Comparison of ENCODE assay signal across 8 mouse cellular contexts in the genomic region with DNA sequence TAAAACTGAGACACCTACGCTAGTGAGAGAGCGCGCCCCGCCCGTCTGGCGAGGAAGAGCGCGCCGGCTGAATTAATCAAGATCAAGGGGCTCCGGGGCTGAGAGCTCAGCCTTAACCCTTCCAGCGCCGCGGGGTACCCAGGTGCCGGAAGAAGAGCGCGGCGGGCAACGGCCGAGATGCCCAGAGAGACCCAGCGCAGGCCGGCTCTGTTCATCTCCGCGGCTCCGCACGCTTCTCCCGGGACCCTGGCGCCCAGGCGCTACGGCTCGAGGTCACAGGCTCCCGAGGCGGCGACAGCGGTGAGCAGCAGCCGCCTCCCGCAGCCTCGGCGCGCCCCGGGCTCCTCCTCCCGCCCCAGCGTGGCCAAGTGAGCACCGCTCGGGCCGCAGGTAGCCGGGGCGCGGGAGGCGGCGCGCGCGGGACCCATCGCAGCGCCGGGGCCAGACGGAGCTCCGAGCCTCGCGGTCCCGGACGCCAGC. TPM values are rescaled to one million over a fixed set of nuclear protein-coding genes. Genes with fewer than 3 reads are reported as not detected.
DNase-seq lines count a peak whose midpoint lies in the region; ATAC-seq and TF ChIP-seq lines count a peak whose summit lies in the region.

1110032F04Rik (plus strand) TSS at position 376 of the 480 bp plus-strand sequence.

- intact Hi-C loops in gastrocnemius, adult 2 months (cut with DNase I) = no loop called here
- intact Hi-C loops in left cerebral cortex, postnatal 4 days (cut with DNase I) = loop anchor here (5.0 kb wide), 1 partner anchor 112 kb away; no protein-coding TSS in a partner anchor

- WGBS in bone marrow, adult 2 months = under 1% methylated on average over 62 of the region's 62 CpGs
- WGBS in midbrain, embryonic 13.5 days = under 1% methylated on average over 61 of the region's 62 CpGs

- H3K4me1 ChIP-seq in bone marrow, adult 2 months (ENCODE audit: control insufficient read depth, insufficient read depth, low read length) = peaks cover 2% of the 10 kb centered on the region; the same call in 1 of the 2 replicates
- H3K4me1 ChIP-seq in midbrain, embryonic 13.5 days (replicated peaks) = peaks cover 16% of the 10 kb centered on the region

- no peaks in the 10 kb centered on the region for H3K9me3 ChIP-seq in midbrain, embryonic 13.5 days

- peak within 1 kb of the TSS; percentile 75 for H3K9ac ChIP-seq in midbrain, embryonic 13.5 days (replicated peaks)

- TF ChIP-seq POLR2A in bone marrow, adult 2 months (IDR thresholded peaks at IDR 0.05; ENCODE audit: borderline replicate concordance, control insufficient read depth, low read depth, low read length) = no peak

- DNase-seq in gastrocnemius, adult 2 months = peak; percentile 40
- DNase-seq in gastrocnemius, adult 18-20 months (ENCODE audit: low spot score) = no peak
- peak; percentile 21 for DNase-seq in kidney, adult 11 months
- DNase-seq in left cerebral cortex, postnatal 4 days = peak; percentile 65
- DNase-seq in spleen, postnatal 4 days (ENCODE audit: low spot score in 2 of 2) = peak; percentile 15 to 66

- ATAC-seq in frontal cortex, adult (ENCODE audit: low TSS enrichment) = peak; percentile 72
- ATAC-seq in midbrain, embryonic 13.5 days = peak; percentile 87

- H3K36me3 ChIP-seq in midbrain, embryonic 13.5 days = no peaks in the 10 kb centered on the region

- no peak for TF ChIP-seq CTCF in gastrocnemius, adult 2 months (IDR thresholded peaks at IDR 0.05)
- TF ChIP-seq CTCF in bone marrow, adult 2 months (IDR thresholded peaks at IDR 0.05; ENCODE audit: control insufficient read depth, insufficient read depth, low read length) = no peak

- H3K4me3 ChIP-seq in gastrocnemius, adult 2 months = peak within 1 kb of the TSS; percentile 73
- H3K4me3 ChIP-seq in bone marrow, adult 2 months (replicated peaks; ENCODE audit: control insufficient read depth, low read depth, low read length) = peak within 1 kb of the TSS; percentile 52
- H3K4me3 ChIP-seq in midbrain, embryonic 13.5 days (replicated peaks) = peak within 1 kb of the TSS; percentile 66

- H3K27ac ChIP-seq in gastrocnemius, adult 2 months = no peak within 1 kb of the TSS
- no peak within 1 kb of the TSS; the same call in 1 of the 2 replicates for H3K27ac ChIP-seq in bone marrow, adult 2 months (ENCODE audit: control insufficient read depth, insufficient read depth, low read depth, low read length, poor library complexity)
- peak within 1 kb of the TSS; percentile 67 for H3K27ac ChIP-seq in midbrain, embryonic 13.5 days

- H3K27me3 ChIP-seq in midbrain, embryonic 13.5 days = peaks cover 31% of the 10 kb centered on the region

- H3K4me2 ChIP-seq in midbrain, embryonic 13.5 days (replicated peaks) = peak within 1 kb of the TSS; percentile 98

RNA-seq across cellular contexts. Expression of gene 1110032F04Rik, which starts in this region (rescaled TPM):
- total RNA-seq in gastrocnemius, adult 2 months (2021) = under 1 TPM in 1 of 2 experiments, not detected in 1; 0.10 TPM
- not detected for total RNA-seq in gastrocnemius, adult 18-20 months (2021)
- not detected in 2 replicates for polyA plus RNA-seq in bone marrow, adult 2 months (2011; ENCODE audit: insufficient read depth, insufficient read length, low replicate concordance, missing spikeins)
- 1 to 10 TPM; 6.5 to 8.3 TPM for total RNA-seq in left cerebral cortex, postnatal 4 days (2021)
- 1.8 and 2.8 TPM in 2 replicates for polyA plus RNA-seq in midbrain, embryonic 13.5 days (2015; fragmentation: Nextera tagmentation; extraction: Ambion mirVana)

Comparison
In these comparisons a context has a peak if more than half of its experiments do, and no peak if none do; other contexts are left out.
1. RNA of gene 1110032F04Rik (total RNA-seq): 6.5 to 8.3 TPM in left cerebral cortex, postnatal 4 days; 0.10 TPM in gastrocnemius, adult 2 months and not detected in gastrocnemius, adult 18-20 months; every median in the first group is over 4 times any median in the second.
2. Peak in DNase-seq and H3K4me3 ChIP-seq in gastrocnemius, adult 2 months; RNA of the gene not detected or under 1 TPM.
3. Peak in every context shown above with its lines, with median percentiles within 50 percentile points of each other: H3K4me3 ChIP-seq.